Mouse (Mus musculus) neural tube, embryonic 15.5 days (tissue): ENCODE results near the gene Zcchc24. TPM values are rescaled to one million over a fixed set of nuclear protein-coding genes. Genes with fewer than 3 reads are reported as not detected.

Experiments
- ATAC-seq: fragments of 200-750 bp; cut with Nextera tagmentation; 2 replicates; pipeline ENCODE4 v1.8.0; 2017; ENCODE audit warnings: mild to moderate bottlenecking, moderate TSS enrichment, moderate library complexity; ENCODE audit not compliant: low FRiP score
- H3K27ac ChIP-seq: fragments of 300-500 bp; sonication (generic); replicated peaks from 2 replicates; pipeline ENCODE4 v1.5.1; 2015; ENCODE audit warnings: mild to moderate bottlenecking, inconsistent platforms
- H3K27me3 ChIP-seq: fragments of 300-500 bp; sonication (generic); replicated peaks from 2 replicates; pipeline ENCODE4 v1.6.1; 2015; ENCODE audit warnings: inconsistent platforms
- H3K36me3 ChIP-seq: fragments of 300-500 bp; sonication (generic); 2 replicates; pipeline ENCODE4 v1.6.1; 2015; ENCODE audit warnings: inconsistent platforms
- H3K4me1 ChIP-seq: fragments of 300-500 bp; sonication (generic); 2 replicates; pipeline ENCODE4 v1.6.1; 2015; ENCODE audit warnings: inconsistent platforms
- H3K4me2 ChIP-seq: fragments of 300-500 bp; sonication (generic); 2 replicates; pipeline ENCODE4 v1.6.1; 2015; ENCODE audit warnings: inconsistent platforms, mild to moderate bottlenecking, moderate library complexity
- H3K4me3 ChIP-seq: fragments of 300-500 bp; sonication (generic); replicated peaks from 2 replicates; pipeline ENCODE4 v1.5.1; 2015; ENCODE audit warnings: mild to moderate bottlenecking, inconsistent platforms
- H3K9ac ChIP-seq: fragments of 300-500 bp; sonication (generic); replicated peaks from 2 replicates; pipeline ENCODE4 v1.6.1; 2015; ENCODE audit warnings: mild to moderate bottlenecking, inconsistent platforms
- H3K9me3 ChIP-seq: fragments of 300-500 bp; sonication (generic); replicated peaks from 2 replicates; pipeline ENCODE4 v1.6.1; 2016; ENCODE audit warnings: inconsistent platforms
- WGBS: fragments of 180-500 bp; shearing (Covaris S2); methylation state at CpG from one replicate; pipeline ENCODE4 v1.1.7; 2015; ENCODE audit warnings: mixed read lengths; 5-methylcytosine and 5-hydroxymethylcytosine counted together
- polyA plus RNA-seq: library from polyadenylated mRNA; unstranded; fragments of >200 nt; fragmentation: Nextera tagmentation; extraction: Ambion mirVana; gene quantifications from 2 replicates; pipeline ENCODE4 v1.2.1, GENCODE M21; 2015

The Zcchc24 gene
- polyA plus RNA-seq, 1 experiment from 2014 or later: 13.4 TPM

DNA sequence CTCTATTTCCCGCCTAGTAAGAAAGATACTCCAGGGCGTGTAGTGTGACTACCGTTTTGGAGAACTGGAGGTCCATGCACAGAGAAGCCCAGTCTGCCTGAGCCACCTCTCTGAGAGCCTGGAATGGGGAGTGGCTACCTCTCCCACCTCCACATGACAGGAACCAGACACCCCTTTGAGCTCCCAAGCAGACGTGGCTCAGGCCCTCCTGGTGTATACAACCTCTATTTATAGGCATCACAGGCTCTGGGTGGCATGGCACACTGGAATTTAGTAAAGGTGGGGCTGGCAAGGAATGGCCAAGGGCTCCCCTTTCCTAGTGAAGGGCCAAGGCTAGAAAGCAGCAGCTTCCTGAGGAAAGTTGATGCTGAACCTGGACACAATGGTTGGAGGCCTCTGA is 10.9 kb downstream of the Zcchc24 start:
- 80% methylated on average over 4 of the region's 4 CpGs for WGBS
- Histone ChIP-seq H3K9ac (no peak overlapping the region), H3K27me3 (no peaks in the 10 kb centered on the region), H3K4me3 (no peak overlapping the region), H3K27ac (no peak overlapping the region), H3K4me1 (peaks cover 43% of the 10 kb centered on the region), H3K9me3 (no peaks in the 10 kb centered on the region), H3K4me2 (no peak overlapping the region), H3K36me3 (no peaks in the 10 kb centered on the region)
- no peak for ATAC-seq

DNA sequence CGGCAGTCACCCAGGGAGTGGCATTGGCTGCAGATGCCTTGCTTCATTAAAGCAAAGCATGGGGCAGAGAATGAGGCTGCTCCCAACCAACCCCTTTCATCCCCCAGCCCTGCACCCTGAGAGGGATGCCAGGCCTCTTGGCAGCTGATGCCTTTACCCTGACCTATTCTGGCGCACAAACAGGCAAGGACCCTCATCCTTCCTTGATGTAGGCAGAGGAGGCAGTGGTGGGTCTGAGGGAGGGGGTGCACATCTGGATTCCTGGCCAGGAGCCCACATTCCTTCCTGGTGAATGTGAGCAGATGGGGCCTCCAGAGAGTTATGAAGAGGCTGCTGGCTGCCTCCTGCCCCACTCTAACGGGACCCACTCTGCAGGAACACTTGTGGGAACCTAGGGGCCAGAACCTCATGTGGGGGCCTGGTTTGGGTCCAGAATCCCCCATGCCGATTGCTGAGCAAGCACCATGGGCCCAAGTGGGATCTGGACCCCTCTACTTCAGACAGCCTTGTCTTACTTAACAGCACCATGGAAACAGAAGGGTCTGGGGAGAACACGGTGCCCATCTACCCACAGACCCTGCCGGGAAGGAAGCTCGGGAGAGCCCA is 12.4 kb downstream of the Zcchc24 start:
- WGBS: 58% methylated on average over 7 of the region's 7 CpGs
- Histone ChIP-seq H3K27ac (0 out of 2 replicates have a peak overlapping the region, but pooled peaks have one; percentile 41), H3K4me1 (peaks cover 43% of the 10 kb centered on the region), H3K4me2 (no peak overlapping the region), H3K27me3 (no peaks in the 10 kb centered on the region), H3K36me3 (no peaks in the 10 kb centered on the region), H3K4me3 (no peak overlapping the region), H3K9me3 (no peaks in the 10 kb centered on the region), H3K9ac (no peak overlapping the region)
- ATAC-seq: peak; percentile 53; the same call in 1 of the 2 replicates

DNA sequence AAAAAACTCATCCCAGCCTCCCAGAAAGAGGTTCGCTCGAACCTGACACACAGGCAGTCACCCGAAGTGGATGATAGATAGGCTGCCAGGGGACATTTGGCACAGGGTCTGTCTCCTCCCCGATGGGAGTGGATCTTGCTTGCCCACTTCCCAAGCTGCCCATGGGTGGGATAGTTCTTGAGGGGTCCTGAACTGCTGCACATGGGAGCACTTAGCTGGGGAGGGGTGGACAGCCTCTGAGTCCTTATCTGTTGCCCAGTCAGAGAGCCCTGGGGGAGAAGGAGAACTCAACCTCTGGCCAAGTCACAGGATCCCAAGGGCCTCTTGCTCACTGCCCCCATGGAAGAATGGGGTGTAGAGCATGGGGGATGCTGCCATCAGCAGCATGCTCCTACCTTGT is 13.3 kb downstream of the Zcchc24 start:
- Histone ChIP-seq H3K4me1 (peaks cover 48% of the 10 kb centered on the region), H3K36me3 (no peaks in the 10 kb centered on the region), H3K27me3 (no peaks in the 10 kb centered on the region), H3K4me3 (no peak overlapping the region), H3K4me2 (no peak overlapping the region), H3K9me3 (no peaks in the 10 kb centered on the region), H3K27ac (0 out of 2 replicates have a peak overlapping the region, but pooled peaks have one; percentile 9), H3K9ac (no peak overlapping the region)
- 26% methylated on average over 4 of the region's 4 CpGs for WGBS
- ATAC-seq: no peak

DNA sequence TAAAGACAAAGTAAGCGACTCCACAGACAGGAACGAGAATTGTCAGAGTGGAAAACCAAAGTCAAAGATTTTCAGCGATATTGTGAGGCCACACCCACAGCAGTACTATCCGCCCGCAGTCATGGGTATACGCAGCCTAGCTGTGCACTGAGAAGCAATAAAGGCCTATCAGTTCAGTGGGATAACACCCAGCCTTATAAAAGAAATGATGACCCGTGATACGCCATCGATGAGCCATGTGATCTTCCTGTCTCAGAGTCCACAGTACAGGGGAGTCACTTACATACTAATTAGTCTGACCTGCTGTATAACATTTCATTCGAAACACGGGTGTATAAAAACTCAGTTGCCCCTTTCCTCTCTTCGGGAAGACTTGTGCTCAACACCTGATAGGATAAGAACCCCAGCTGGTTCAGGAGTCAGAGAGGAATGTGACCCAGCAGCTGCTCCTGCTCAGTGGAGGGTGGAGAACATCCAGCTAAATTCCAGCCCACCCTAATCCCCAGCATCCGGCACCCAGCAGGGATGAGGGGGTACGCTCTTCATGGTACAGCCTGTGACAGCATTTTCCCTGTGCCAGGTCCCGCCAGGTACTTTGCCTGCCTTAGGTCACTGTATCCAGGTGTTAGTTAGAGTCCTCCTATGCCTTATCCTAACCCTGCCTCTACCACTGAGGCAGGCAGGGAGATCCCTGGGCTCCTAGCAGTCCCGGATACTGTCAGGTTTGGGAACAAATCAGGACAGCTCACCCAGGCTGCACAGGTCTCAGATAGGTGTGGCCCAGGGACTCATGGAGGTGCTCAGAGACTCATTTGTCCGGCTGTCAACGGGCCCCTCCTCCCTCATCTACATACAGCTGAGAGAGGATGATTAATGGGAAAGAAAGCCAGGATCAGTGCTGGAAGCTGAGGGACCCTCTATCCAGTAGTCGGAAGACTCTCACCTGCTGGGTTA is 14.0 kb downstream of the Zcchc24 start:
- Histone ChIP-seq H3K4me2 (no peak overlapping the region), H3K27ac (no peak overlapping the region), H3K9ac (no peak overlapping the region), H3K9me3 (no peaks in the 10 kb centered on the region), H3K4me3 (no peak overlapping the region), H3K4me1 (peaks cover 40% of the 10 kb centered on the region), H3K27me3 (no peaks in the 10 kb centered on the region), H3K36me3 (no peaks in the 10 kb centered on the region)
- WGBS: 48% methylated on average over 19 of the region's 19 CpGs
- no peak for ATAC-seq

DNA sequence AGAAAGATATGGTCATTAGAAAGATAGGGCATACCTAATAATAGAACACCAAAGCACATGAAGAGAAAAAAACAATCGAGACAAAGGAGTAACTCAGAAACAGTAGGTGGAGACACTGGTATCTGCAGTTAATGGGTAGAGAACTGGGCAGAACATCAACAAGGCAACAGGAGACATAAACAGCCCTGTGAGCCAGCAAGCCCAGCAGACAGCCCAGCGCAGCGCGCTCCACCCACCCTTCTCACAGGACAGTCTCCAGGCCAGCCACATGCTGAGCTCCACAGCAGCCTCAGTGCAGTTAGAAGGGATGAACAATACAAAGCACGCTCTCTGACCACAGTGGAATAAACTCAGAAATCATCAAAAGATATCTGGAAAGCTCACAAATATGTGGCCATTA is 15.8 kb downstream of the Zcchc24 start:
- Histone ChIP-seq H3K36me3 (no peaks in the 10 kb centered on the region), H3K9me3 (no peaks in the 10 kb centered on the region), H3K4me2 (no peak overlapping the region), H3K4me3 (no peak overlapping the region), H3K27ac (no peak overlapping the region), H3K4me1 (peaks cover 36% of the 10 kb centered on the region), H3K27me3 (no peaks in the 10 kb centered on the region), H3K9ac (no peak overlapping the region)
- no peak for ATAC-seq
- 25% methylated on average over 5 of the region's 5 CpGs for WGBS

DNA sequence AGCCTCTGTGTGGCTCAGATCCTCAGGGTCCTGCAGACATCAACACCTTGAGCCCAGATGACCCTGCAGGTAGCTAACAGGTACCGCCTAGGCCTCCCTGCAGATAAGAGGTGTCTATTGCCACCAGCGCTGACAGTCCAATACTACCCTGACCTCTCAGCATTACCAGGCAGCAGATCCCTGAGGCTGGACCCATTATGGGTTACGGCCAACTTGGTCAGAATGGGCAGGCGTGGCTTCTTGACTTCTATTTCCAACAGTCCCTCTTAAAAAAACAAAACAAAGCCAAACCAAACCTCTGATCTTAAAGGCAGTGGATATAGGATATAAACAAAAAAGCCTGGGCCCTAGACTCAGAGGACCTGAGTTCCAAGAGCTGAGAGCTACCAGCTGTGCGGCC is 17.8 kb downstream of the Zcchc24 start:
- Histone ChIP-seq H3K4me2 (no peak overlapping the region), H3K27me3 (no peaks in the 10 kb centered on the region), H3K9ac (no peak overlapping the region), H3K4me3 (no peak overlapping the region), H3K9me3 (no peaks in the 10 kb centered on the region), H3K27ac (no peak overlapping the region), H3K4me1 (peaks cover 24% of the 10 kb centered on the region), H3K36me3 (no peaks in the 10 kb centered on the region)
- ATAC-seq: no peak
- 94% methylated on average over 5 of the region's 5 CpGs for WGBS

DNA sequence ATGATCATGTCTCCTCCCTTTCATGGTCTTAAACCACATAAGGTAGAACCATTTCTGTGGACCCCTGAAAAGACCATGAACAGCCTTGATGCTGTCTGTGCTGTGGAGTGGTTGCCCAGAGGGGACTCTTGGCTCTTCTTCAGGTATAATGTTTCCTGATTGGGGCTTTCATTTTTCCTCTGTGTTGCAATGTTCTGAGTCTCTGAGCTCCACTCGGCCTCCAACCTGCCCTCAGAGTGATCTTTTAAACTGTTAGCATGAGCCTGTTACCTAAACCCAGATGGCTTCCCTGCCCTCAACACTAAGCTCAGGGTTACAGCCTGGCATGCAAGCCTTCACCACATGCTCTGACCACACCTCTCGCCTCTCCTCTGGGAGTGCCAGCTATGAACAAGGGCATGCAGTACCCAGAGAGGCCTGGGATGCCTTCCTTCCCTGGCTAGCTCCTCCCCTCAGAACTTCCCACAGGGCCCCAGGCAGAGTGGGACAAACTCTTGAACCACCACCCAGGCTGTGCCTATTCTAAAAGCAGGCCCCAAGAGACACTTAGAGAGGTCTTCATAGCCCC is 18.3 kb downstream of the Zcchc24 start:
- peaks cover 23% of the 10 kb centered on the region for H3K4me1 ChIP-seq
- no peak overlapping the region for H3K4me3 ChIP-seq
- H3K9ac ChIP-seq: no peak overlapping the region
- no peak overlapping the region for H3K27ac ChIP-seq
- no peak overlapping the region for H3K4me2 ChIP-seq
- no peaks in the 10 kb centered on the region for H3K27me3 ChIP-seq
- no peaks in the 10 kb centered on the region for H3K9me3 ChIP-seq
- WGBS: 85% methylated on average over 2 of the region's 2 CpGs
- no peaks in the 10 kb centered on the region for H3K36me3 ChIP-seq
- no peak for ATAC-seq

DNA sequence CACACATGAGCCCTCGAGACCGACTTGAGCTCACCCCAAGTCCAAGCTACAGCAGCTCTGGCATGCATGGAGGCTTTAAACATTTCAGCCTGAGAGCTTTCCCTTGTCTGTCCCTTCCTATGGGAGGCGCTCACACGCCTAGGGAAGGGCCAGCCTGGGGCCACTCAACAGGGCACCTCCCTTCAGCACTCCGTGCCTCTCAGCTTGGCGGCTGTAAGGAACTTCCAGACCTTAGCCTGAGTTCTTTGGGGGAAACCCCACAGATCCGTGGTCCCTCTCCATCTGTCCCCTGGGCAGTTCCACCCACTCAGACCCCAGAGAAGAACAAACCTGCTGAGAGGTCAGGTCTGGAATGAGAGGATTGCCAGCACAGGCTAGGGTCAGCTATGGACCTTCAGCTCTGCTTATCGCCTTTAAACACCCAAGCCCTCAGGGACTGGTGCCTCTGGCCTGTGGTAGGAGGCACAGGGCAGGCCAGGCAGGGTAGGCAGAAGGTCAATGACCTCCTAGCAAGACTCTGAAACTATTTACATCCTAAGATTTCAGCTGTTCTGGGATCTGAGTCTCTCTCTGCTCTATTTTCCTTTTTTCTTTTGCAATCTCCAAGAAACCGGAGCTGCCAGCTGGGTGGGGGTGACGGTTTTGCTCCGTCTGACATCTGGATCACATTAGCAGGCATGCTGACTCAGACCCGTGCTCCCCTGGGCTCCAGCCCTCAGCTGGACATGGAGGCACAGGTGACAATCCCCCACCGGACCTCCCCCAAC is 19.5 kb downstream of the Zcchc24 start:
- no peak overlapping the region for H3K4me3 ChIP-seq
- no peak overlapping the region for H3K4me2 ChIP-seq
- no peaks in the 10 kb centered on the region for H3K36me3 ChIP-seq
- H3K9ac ChIP-seq: no peak overlapping the region
- ATAC-seq: no peak
- H3K27me3 ChIP-seq: no peaks in the 10 kb centered on the region
- no peak overlapping the region; the same call in 1 of the 2 replicates for H3K27ac ChIP-seq
- H3K4me1 ChIP-seq: peaks cover 12% of the 10 kb centered on the region
- no peaks in the 10 kb centered on the region for H3K9me3 ChIP-seq
- WGBS: 63% methylated on average over 13 of the region's 13 CpGs

DNA sequence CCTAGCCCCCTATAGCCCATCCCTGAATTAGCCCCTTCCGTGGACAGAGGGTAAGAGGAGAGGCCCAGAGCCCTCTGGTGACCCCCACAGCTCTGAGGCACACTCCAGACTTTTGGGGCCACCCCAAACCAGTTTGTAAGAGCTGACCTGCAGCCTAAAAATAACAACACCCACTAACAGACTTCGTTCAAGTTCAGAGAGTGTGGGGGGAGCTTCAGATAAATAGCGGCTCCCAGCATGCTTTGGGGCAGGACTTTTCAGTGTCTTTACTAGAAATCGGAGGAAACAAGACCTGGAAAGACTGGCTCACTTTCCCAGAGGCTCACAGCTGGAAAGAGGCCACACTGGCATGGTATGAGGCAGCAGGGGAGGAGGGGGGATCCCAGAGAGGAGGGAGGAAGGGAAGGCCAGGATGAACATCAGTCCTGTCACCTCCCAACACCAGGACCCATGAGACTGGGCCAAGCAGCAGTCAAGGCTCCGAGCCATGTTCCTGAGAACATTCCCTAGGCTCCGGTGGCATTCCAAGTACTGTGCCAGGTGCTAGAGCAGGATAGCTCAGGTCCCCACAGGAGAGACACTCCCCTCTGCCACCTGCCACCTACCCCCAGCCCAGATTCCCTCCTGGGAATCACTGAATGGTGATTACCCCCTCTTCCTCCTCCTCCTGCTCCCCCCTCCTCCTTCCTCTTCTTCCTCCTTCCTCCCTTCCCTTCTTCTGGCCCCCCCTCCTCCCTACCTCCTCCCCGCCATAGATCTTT is 20.7 kb downstream of the Zcchc24 start:
- Histone ChIP-seq H3K36me3 (no peaks in the 10 kb centered on the region), H3K9ac (no peak overlapping the region), H3K4me2 (no peak overlapping the region), H3K27ac (no peak overlapping the region), H3K4me3 (no peak overlapping the region), H3K9me3 (no peaks in the 10 kb centered on the region), H3K4me1 (0 out of 2 replicates have a peak, but pooled peaks cover 11% of the 10 kb centered on the region), H3K27me3 (no peaks in the 10 kb centered on the region)
- ATAC-seq: no peak
- WGBS: 82% methylated on average over 7 of the region's 7 CpGs

DNA sequence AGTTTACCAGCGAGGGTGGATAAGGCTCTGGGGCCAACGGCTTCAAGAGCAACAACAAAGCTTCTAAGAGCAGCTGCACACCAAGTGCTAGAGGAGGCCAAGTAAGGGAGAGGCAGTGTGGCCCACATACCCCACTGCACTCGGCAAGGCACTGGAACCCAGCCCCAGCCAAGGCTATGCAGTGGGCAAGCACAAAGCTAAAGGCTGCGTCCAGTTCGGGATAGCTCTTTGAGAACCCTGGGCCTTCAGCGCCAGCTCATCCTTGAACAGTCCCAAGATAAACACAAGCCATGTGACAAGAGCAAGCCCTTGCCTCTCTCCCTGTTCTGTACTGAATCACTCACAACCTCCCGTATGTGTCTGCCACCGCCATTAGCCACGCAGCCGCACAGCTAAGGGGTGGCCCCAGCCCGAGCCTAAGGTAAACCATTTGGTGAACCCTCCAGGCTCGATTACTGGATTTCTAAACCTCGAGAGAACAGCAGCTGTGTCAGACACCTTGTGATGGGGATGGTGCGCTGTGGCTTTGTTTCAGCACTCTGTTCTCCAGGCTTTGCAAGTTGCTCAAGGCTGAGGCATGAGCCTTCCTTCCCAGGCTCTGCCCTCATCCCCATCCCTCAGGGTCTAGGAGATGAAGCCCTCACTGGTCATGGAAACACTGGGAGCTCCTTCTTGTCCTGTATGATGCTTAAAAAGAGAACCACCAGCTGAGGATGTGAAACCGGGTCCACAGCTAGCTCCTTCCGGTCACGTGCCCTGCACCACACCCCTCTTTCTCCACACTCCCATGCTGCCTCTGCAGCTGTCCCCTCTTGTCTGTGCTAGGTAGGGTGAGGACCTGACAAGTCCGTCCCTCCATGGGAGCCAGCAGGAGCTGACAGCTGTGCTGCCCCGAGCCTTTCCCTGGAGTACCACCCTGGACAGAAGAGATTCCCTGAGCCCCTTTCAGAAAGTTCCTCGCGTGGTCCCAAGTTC is 21.6 kb downstream of the Zcchc24 start:
- no peaks in the 10 kb centered on the region for H3K9me3 ChIP-seq
- no peak overlapping the region for H3K9ac ChIP-seq
- 83% methylated on average over 21 of the region's 21 CpGs for WGBS
- no peaks in the 10 kb centered on the region for H3K36me3 ChIP-seq
- H3K27me3 ChIP-seq: no peaks in the 10 kb centered on the region
- H3K4me3 ChIP-seq: no peak overlapping the region
- no peak for ATAC-seq
- no peak overlapping the region for H3K4me2 ChIP-seq
- 0 out of 2 replicates have a peak, but pooled peaks cover 11% of the 10 kb centered on the region for H3K4me1 ChIP-seq
- no peak overlapping the region for H3K27ac ChIP-seq
